Mouse (Mus musculus) heart, postnatal 36 days (tissue): Measurements from ENCODE around the gene Gm17067. TPM values are rescaled to one million over a fixed set of nuclear protein-coding genes. Genes with fewer than 3 reads are reported as not detected.
"Not testable (repeated sequence)": the region's sequence is repeated elsewhere in the genome, so short reads cannot be mapped to it uniquely, and the experiment has no call there.

Source experiments
- DNase-seq, 2 experiments: peaks; one replicate each; pipeline ENCODE4 v3.0.0; 2021 to 2022
- intact Hi-C: fragments of 180-260 bp; cut with DNase I; formaldehyde crosslinking; loops from one replicate; pipeline ENCODE4 v1.15.1; 2025
- total RNA-seq, 2 experiments: library from RNA; stranded (reverse); gene quantifications; 2 replicates each; pipeline ENCODE4 v1.2.3; 2021

Gene Gm17067
- not detected for total RNA-seq

- intact Hi-C loops, result loop anchor here (5.0 kb wide), 1 partner anchor 130 kb away; no protein-coding TSS in a partner anchor
Measured at GRCm38 (mm10) chr7:42726917-42727316, at the start of gene Gm17067. Gm17067 (minus strand) TSS chr7:42727017.

GRCm38 (mm10) chr7:42749836-42750235 is 23.0 kb upstream of the Gm17067 start:
- intact Hi-C loops, result no loop called here

More at GRCm38 (mm10) chr7:42726917-42727316, at the start of gene Gm17067:
- not testable (repeated sequence) for DNase-seq

GRCm38 (mm10) chr7:42738536-42739210 is 11.9 kb upstream of the Gm17067 start:
- DNase-seq, result no peak
- intact Hi-C loops, result no loop called here

More at GRCm38 (mm10) chr7:42749836-42750235, 23.0 kb upstream of the Gm17067 start:
- DNase-seq, result no peak

- peak in 1 of 2 experiments; percentile 3 for DNase-seq
- intact Hi-C loops, result loop anchor here (5.0 to 10.0 kb wide), 2 partner anchors 51 to 188 kb away; partner anchors contain the start of genes Zfp141 and Zfp976
Measured at GRCm38 (mm10) chr7:42693251-42693650, 33.6 kb downstream of the Gm17067 start.

GRCm38 (mm10) chr7:42692362-42693158 is 34.3 kb downstream of the Gm17067 start, which contains the start of gene Zfp975:
Zfp975 (minus strand) TSS chr7:42692742.
- intact Hi-C loops, result loop anchor here (5.0 to 10.0 kb wide), 2 partner anchors 50 to 188 kb away; partner anchors contain the start of genes Zfp141 and Zfp976
- DNase-seq, result peak; percentile 78

- DNase-seq, intact Hi-C loops: not testable (repeated sequence)
Measured at GRCm38 (mm10) chr7:42680081-42680480, 46.7 kb downstream of the Gm17067 start.

- intact Hi-C loops, result not testable (repeated sequence)
Measured at GRCm38 (mm10) chr7:42679646-42680045, 47.2 kb downstream of the Gm17067 start.

GRCm38 (mm10) chr7:42660140-42660539 is 66.7 kb downstream of the Gm17067 start:
- DNase-seq, intact Hi-C loops: not testable (repeated sequence)

More at GRCm38 (mm10) chr7:42679646-42680045, 47.2 kb downstream of the Gm17067 start:
- DNase-seq, result not testable (repeated sequence)

Other genes starting within 250 kb of the Gm17067 start
- 1 to 10 TPM; 4.3 to 4.4 TPM for gene Zfp141, start 221.3 kb downstream of the Gm17067 start, total RNA-seq
- not detected for gene Gm21028, start 148.4 kb downstream of the Gm17067 start, total RNA-seq
- under 1 TPM; 0.54 to 0.61 TPM for gene Zfp977, start 134.5 kb downstream of the Gm17067 start, total RNA-seq
- gene Zfp976, start 84.4 kb downstream of the Gm17067 start, total RNA-seq, result 1 to 10 TPM; 2.2 TPM
- 1 to 10 TPM; 5.5 to 5.6 TPM for gene Zfp975, start 34.3 kb downstream of the Gm17067 start, total RNA-seq
- not detected for gene Vmn2r62, start 66.5 kb upstream of the Gm17067 start, total RNA-seq
- gene Gm2381, start 140.2 kb upstream of the Gm17067 start, total RNA-seq, result under 1 TPM in 1 of 2 experiments, not detected in 1; 0.11 TPM
- not detected for gene Vmn2r63, start 206.8 kb upstream of the Gm17067 start, total RNA-seq